Mouse (Mus musculus) adrenal gland, postnatal 25 days (tissue): ENCODE data around the gene Tmem87a. TPM values are rescaled to one million over a fixed set of nuclear protein-coding genes. Genes with fewer than 3 reads are reported as not detected.

Source experiments
- DNase-seq: peaks from one replicate; pipeline ENCODE4 v3.0.0; 2021; ENCODE audit warnings: mixed read lengths
- total RNA-seq: library from RNA; stranded (reverse); gene quantifications from 2 replicates; pipeline ENCODE4 v1.2.3, GENCODE M21; 2021

The Tmem87a gene
- total RNA-seq, 1 experiment from 2014 or later: 49.9 TPM

DNA sequence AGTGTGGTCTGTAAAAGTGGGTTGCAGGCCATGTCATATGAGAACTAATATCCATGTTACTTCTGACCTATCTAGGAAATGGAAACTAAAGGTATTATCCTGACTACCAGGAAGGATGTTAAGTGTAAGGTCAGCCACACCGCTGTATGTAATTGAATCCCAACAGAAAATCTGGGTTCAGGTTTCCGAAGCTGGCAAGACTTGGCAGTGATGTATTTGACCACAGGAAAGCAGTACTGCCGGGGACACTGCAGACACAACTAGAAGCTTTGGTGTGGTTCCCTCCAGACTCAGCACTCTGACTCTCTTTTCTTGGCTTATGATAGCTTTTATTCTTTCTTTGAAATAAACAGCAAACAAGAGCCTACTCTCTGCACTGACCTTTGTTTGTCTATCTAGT is 37.4 kb downstream of the Tmem87a start:
- no peak for DNase-seq

DNA sequence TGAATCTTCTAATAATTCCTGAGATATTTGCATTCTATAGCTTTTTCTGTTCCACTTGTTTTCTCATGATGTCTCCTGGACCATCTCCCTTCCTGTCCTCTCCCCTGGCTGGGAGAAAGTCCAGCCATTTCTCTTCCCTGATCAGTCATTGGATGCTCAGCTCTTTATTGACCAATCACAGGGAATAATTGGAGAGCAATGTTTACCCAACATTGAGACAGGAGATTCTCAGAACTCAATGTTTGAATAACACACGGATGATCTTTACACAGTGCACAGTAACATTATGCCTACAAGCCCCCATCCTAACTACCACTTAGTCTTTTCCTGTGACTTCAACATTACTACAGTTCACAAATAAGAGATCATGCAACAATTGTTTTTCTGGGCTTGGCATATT is 43.5 kb downstream of the Tmem87a start:
- no peak for DNase-seq

DNA sequence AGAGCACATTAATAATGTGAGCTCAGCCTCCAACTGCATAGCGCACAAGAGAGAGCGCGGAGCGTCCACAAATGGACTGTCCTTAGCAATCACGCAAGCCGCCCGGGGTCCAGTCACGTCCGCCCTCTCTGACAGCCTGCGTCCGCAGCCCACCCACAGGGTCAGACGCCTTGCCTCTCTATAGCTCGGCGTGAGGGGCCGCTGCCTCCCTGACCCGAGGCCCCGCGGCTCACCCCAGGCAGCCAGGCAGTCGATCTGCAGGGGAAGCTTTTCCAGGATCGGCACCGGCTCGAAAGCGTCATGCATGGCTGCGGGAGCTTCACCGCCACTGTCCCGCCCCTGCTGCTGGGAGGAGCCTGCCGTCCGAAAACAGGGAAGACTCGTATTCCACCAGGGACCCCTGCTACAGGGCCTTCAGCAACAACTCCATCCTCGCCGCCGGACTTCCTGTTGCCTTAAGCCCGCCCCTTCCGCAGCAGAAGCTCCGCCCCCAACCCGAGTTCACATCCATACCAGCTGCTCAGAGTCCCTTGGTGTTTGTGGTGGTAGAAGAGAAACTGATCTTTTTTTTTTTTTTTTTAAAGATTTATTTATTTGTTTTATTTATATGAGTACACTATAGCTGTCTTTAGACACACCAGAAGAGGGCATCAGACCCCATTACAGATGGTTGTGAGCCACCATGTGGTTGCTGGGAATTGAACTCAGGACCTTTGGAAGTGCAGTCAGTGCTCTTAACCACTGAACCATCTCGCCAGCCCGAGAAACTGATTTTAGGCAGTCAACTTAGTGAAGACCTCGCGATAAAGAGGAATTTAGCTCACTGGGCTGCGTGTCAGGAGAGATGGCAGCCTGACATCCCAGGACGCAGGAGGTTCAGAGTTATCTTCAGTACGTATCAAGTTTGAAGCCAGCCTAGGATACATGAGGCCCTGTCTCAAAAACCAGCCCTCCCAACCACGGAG is 50.9 kb downstream of the Tmem87a start, which contains the start of gene Vps39:
Vps39 (minus strand) TSS at position 456 of the 965 bp plus-strand sequence.
- peak; percentile 85 for DNase-seq

DNA sequence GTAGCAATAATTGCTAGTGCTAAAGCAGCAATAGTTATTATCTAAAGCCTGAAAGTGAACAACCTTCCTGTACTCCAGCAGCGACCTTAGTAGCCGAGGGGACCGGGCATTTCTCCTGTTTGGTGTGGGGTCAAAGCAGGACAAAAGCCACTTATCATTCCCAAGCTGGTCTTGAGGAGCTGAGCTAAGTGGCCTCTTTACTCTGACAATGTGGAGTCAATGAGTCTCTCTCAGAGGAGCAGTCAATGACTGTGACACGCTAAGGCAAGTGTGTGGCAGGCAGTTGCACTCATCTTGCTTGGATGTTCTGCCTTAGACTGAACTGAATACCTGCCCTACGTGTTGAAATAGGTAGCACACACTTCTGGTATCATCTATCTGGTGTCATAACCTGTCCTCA is 52.6 kb downstream of the Tmem87a start:
- DNase-seq: no peak

DNA sequence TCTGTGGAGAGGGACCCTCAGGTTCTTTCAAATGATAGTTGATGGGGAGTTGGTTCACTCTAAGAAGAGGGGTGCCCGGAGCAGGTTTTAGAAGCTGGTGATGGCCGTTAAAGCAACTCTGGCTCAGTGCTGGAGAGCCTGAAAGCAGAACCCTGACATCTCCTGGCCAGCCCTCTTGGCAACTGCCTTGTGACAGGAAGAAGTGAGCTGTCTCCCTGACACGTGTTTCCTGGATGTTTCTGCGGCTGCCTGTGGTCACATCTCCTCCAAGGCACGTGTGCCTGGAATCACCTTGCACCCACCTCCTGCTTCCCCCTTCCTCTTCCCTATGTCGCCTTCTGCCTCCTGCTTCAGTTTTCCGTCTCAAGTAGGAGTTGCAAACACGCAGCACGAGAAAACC is 55.8 kb downstream of the Tmem87a start:
- DNase-seq: no peak

DNA sequence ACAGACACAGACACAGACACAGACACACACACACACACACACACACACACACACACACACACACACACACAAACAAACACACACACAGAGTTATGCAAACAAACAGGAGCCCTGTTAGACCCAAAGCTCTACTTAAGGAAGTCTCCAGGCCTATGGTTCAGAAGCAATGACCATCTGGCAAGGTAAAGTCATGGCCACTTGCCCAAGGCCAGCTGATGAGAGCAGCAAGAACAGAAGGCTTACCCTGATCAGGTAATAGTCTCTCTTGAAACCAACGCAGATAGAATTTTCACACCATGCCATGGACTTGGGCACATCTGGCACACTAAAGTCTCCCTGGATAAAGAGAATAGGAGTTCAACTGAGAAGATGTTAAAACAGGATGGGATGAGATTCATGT is 62.2 kb downstream of the Tmem87a start:
- DNase-seq: no peak

DNA sequence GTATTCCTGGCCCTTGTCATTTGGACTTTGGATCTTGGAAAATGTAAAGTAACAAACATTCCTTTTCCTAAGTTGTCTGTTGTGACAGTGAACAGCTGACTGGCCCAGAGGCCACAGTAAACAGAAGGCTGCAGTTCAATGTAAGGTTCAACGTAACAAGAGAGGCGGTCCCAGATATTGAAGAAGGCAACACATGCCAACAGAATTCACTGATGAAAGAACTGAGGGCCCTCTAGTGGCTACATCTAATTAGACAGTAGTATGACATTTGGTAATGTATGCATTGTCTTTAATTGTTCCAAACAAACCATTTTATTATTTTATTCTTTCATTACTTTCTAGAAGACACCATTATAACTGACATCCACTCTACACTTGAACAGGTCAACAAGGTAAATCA is 66.0 kb downstream of the Tmem87a start:
- DNase-seq: no peak

DNA sequence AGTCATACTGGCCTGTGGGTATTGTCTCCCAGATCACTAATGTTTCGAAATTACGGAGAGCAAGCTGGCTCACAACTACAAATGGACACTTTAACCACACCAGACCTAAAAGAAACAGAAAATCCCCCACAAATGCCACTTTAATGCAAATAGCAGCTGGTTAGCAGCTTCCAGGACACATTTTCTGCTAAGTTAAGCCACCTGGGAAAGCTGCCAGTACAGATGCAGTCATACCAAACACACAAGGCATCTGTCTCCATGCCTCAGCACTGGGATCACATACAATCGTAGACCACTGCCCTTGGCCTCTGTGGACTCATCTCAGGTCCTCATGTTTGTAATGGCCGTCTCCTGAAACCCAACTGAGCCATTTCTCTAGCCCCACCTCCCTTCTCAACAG is 72.3 kb downstream of the Tmem87a start:
- DNase-seq: no peak

DNA sequence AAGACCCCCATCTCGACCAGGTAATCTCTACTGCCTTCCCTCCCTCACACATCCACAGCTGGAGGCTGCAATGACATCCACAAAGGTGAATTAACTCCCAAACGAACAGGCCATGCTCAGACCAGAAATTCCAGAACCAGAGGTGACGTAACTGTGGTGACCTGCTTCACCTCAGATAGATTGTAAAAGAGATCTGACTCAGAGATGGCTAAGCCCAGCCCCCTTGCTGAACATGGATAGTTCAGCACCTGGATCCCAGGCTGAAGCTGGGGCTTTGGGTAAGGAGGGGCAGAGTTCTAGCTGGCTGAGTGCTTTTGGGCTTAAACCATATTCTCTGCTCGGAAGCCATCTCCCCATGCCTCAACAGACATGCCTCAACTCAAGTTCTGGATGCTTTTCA is 88.8 kb downstream of the Tmem87a start:
- no peak for DNase-seq

DNA sequence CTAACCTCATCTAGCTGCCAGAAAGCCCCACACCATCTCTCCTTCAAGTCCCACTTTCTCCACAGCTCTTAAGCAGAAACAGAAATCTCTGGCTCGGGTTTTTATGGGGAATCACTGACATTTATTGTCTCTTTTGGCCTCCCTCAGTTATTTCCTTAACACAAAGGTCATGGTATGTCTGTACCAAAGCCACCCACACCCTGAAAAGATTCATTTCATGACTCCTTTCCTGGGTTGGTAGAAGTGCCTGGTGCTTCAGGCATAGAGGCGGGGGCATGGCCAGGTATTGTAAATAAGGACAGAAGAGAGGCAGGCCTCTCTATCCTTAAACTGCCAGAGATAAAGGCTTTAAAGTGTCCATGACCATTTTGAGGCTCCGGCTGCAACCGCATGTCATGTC is 89.4 kb downstream of the Tmem87a start:
- no peak for DNase-seq

DNA sequence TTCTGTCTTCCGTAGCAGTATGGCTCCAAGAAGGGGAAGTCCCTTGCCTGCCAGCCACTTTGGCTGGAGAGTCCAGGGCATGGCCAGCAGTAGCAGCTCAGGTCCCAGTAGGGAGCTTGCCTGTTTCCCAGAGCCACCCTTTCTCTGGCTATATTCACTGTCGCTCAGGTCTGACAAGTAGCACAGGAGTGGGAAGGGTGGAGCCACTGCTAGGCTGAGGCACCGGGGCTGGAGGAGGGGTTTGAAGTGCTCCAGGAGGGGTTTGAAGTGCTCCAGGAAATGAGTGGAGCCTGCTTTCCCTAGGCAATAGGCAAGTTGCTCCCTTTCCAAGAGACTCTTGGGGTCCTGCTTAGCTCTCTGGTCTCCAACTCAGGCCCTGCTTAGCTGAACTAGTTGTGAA is 89.9 kb downstream of the Tmem87a start, which contains the start of gene Pla2g4f:
Pla2g4f (minus strand) TSS at position 190 of the 400 bp plus-strand sequence.
- no peak for DNase-seq

DNA sequence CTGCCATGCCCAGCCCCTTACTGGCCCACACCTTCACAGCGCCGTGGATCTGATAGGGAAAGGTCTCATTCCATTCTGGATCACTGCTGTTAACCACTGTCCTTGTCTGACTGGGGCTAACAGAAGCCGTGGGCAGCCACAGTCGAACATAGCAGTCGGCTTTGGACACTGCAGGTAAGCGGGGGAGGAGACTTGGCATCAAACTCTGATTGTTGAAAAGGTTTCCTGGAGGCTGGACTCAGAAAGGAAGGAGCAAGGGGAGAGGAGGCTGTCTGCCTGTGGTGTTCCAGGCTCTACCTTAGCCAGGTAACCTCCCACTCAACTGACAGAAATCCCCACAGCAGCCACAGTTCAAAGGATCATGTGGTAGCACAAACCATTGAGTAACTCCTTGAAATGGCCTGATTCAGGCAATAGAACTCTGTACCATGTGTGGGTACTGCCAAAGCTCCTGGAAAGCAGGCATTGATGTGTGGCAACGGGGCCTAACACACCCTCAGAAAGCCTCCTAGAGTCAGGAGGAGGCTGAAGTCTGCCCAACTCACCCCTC is 91.6 kb downstream of the Tmem87a start:
- no peak for DNase-seq

Other genes starting within 250 kb of the Tmem87a start
- 35.4 and 48.9 TPM in 2 replicates for gene Ehd4, start 249.5 kb downstream of the Tmem87a start, total RNA-seq
- gene Pla2g4e, start 158.8 kb downstream of the Tmem87a start, total RNA-seq: 0.33 and 0.36 TPM in 2 replicates
- gene Pla2g4d, start 114.9 kb downstream of the Tmem87a start, total RNA-seq: 0.21 TPM in 1 of 2 replicates, not detected in the other
- not detected in 2 replicates for gene Pla2g4f, start 89.9 kb downstream of the Tmem87a start, total RNA-seq
- gene Vps39, start 51.0 kb downstream of the Tmem87a start, total RNA-seq: 55.9 and 64.3 TPM in 2 replicates
- gene Ganc, start 217 bp downstream of the Tmem87a start, total RNA-seq: 26.0 and 42.9 TPM in 2 replicates
- 0.36 TPM in 1 of 2 replicates, not detected in the other for gene Capn3, start 51.9 kb upstream of the Tmem87a start, total RNA-seq
- 95.5 and 104 TPM in 2 replicates for gene Zfp106, start 159.7 kb upstream of the Tmem87a start, total RNA-seq
- gene Snap23, start 163.6 kb upstream of the Tmem87a start, total RNA-seq: 66.7 and 71.7 TPM in 2 replicates
- gene Haus2, start 205.3 kb upstream of the Tmem87a start, total RNA-seq: 14.8 and 15.5 TPM in 2 replicates
- gene Lrrc57, start 205.4 kb upstream of the Tmem87a start, total RNA-seq: 15.6 and 27.9 TPM in 2 replicates
- 20.0 and 31.6 TPM in 2 replicates for gene Stard9, start 225.0 kb upstream of the Tmem87a start, total RNA-seq